Mouse (Mus musculus): ENCODE results near the gene Cep97. TPM values are rescaled to one million over a fixed set of nuclear protein-coding genes. Genes with fewer than 3 reads are reported as not detected.

The Cep97 gene
- polyA plus RNA-seq (2016; fragmentation: Nextera tagmentation; extraction: Ambion mirVana), result 13.3 and 16.3 TPM in 2 replicates

DNA sequence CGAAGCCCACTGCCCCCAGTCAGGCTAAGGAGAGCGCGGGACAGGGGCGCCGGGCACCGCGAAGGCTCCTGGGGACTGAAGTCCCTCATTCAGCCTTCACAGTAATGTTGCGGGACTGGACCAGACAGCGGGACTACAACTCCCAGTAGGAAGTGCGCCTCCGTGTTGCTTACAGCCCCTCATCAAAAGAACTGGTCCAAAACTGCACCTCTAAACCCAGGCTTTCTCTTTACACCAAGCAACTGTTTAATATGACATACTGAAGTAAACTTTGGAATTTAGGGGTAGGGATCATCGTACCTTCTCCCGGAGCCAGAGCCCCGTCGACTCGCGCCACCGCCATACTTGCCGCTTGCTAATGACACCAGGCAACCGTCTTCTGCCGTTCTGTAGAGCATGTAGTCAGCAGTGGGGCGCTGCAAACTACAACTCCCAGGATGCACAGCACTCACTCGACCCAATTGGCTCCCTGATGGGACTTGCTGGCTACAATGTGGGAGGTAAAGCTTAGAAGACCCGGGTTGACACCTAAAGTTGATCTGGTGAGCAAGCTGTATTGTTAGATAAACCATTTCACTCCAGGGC, at the start of gene Cep97:
Cep97 (minus strand) TSS at position 403 of the 585 bp plus-strand sequence.
- under 1% methylated on average over 24 of the region's 24 CpGs for WGBS
- H3K4me1 ChIP-seq, result no peaks in the 10 kb centered on the region
- H3K27ac ChIP-seq, result peak within 1 kb of the TSS; percentile 69
- H3K9me3 ChIP-seq, result no peaks in the 10 kb centered on the region
- peaks cover 4% of the 10 kb centered on the region; the same call in 1 of the 2 replicates for H3K36me3 ChIP-seq
- peak within 1 kb of the TSS; percentile 76 for H3K4me3 ChIP-seq
- H3K27me3 ChIP-seq, result no peaks in the 10 kb centered on the region
- peak within 1 kb of the TSS; percentile 67 for H3K9ac ChIP-seq
- peak; percentile 98 for ATAC-seq (ENCODE audit: insufficient number of reproducible peaks, insufficient read depth, low FRiP score, low TSS enrichment)
- H3K4me2 ChIP-seq (replicated peaks), result peak within 1 kb of the TSS; percentile 60

DNA sequence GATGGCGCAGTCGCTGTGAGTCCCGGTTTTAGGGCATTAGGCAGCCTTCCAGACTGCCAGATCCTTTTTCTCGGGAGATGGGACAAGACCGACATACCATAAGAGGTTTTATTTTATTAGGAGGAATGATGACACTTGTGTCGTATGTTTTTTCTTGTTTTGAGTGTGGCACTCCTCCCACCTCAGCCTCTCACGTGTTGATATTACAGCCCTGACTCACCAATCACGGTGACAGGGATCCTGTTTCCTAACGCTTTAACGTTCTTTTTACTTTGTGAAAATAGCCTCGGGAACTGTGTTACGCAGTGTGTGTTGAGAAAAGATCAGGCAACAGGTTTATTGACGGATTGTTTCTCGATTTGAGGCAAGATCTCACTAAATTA, 40.2 kb upstream of the Cep97 start:
- H3K4me3 ChIP-seq, result peak overlapping the region; percentile 99
- H3K4me2 ChIP-seq (replicated peaks), result peak overlapping the region; percentile 68
- 4% methylated on average over 14 of the region's 14 CpGs for WGBS
- H3K27me3 ChIP-seq, result no peaks in the 10 kb centered on the region
- H3K4me1 ChIP-seq, result peaks cover 15% of the 10 kb centered on the region
- H3K27ac ChIP-seq, result peak overlapping the region; percentile 86; the same call in 1 of the 2 replicates
- H3K9ac ChIP-seq, result peak overlapping the region; percentile 93
- no peaks in the 10 kb centered on the region for H3K9me3 ChIP-seq
- H3K36me3 ChIP-seq, result peaks cover 28% of the 10 kb centered on the region
- no peak for ATAC-seq (ENCODE audit: insufficient number of reproducible peaks, insufficient read depth, low FRiP score, low TSS enrichment)

DNA sequence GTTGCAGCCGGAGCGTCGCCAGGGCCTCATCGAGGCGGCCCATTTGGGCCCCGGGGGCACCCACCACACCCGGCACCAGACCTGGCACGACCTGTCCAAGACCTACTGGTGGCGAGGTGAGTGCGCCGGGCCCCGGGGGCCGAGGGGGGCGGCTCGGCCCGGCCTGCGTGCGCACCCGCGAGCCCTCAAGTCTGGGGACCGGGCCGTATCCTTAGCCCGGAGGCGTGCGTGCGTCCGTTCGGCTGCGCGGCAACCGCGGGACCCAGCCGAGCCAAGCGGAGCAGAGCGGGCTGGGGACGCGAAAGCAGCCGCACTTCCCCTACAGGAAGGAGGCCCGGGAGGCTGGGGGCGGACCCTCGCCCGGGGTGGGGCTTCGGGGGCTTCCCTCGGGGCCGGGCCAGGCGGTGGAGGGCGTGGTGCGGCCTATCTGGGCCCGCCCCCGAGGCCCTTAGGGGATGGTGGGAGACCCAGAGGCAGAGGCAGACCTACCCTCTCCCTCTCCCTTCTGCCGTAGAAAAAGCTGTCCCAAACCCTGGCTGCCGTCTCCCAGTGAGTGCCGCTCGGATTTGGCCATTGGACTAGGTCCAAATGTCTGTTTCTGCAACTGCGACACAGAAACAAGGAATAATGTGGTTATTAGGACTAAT, 39.7 kb upstream of the Cep97 start:
- Histone ChIP-seq H3K4me1 (peaks cover 15% of the 10 kb centered on the region), H3K27me3 (no peaks in the 10 kb centered on the region), H3K4me3 (peak overlapping the region; percentile 99), H3K36me3 (peaks cover 33% of the 10 kb centered on the region), H3K4me2 (replicated peaks) (peak overlapping the region; percentile 68), H3K27ac (peak overlapping the region; percentile 86), H3K9ac (peak overlapping the region; percentile 93), H3K9me3 (no peaks in the 10 kb centered on the region)
- ATAC-seq (ENCODE audit: insufficient number of reproducible peaks, insufficient read depth, low FRiP score, low TSS enrichment), result peak; percentile 87
- under 1% methylated on average over 55 of the region's 55 CpGs for WGBS

DNA sequence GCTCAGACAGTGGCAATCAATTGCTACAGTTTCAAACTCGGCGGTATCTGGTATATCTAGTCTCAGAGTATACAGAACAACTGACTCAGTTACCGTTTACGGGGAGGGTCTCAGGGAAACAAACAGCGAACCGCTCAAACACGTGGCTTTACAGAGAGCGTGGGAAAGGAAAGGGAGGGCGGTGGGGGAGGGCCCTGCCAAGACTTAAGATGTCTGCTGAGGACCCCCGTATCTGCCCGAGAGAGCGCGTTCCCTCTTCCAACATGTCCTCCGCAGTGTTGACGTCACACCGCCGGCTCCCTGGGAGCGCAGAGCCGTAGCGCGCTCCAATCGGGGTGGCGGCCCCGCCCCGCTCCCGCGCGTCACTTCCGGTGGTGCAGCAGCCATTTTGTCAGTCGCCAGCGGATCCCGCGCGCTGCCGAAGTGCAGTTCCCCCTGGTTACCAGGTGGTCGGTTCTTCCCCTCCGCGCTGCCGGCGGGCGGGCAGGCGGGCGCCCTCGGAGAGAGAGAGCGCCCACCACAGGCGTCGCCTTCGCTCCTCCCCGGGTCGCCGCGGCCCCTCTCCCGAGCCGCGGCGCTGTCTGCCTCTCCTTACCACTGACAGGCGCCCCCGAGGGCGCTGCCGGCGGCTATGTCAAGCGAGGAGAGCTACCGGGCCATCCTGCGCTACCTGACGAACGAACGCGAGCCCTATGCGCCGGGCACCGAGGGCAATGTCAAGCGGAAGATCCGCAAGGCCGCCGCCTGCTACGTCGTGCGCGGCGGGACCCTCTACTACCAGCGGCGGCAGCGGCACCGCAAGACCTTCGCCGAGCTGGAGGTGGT, 39.0 kb upstream of the Cep97 start, which contains the start of gene Zbtb11:
Zbtb11 (plus strand) TSS at position 453 of the 825 bp plus-strand sequence.
- Histone ChIP-seq H3K4me3 (peak within 1 kb of the TSS; percentile 99), H3K9ac (peak within 1 kb of the TSS; percentile 93), H3K9me3 (no peaks in the 10 kb centered on the region), H3K27me3 (no peaks in the 10 kb centered on the region), H3K36me3 (peaks cover 40% of the 10 kb centered on the region), H3K4me1 (peaks cover 18% of the 10 kb centered on the region), H3K27ac (peak within 1 kb of the TSS; percentile 86), H3K4me2 (replicated peaks) (peak within 1 kb of the TSS; percentile 68)
- under 1% methylated on average over 80 of the region's 86 CpGs for WGBS
- ATAC-seq (ENCODE audit: insufficient number of reproducible peaks, insufficient read depth, low FRiP score, low TSS enrichment), result peak; percentile 99

DNA sequence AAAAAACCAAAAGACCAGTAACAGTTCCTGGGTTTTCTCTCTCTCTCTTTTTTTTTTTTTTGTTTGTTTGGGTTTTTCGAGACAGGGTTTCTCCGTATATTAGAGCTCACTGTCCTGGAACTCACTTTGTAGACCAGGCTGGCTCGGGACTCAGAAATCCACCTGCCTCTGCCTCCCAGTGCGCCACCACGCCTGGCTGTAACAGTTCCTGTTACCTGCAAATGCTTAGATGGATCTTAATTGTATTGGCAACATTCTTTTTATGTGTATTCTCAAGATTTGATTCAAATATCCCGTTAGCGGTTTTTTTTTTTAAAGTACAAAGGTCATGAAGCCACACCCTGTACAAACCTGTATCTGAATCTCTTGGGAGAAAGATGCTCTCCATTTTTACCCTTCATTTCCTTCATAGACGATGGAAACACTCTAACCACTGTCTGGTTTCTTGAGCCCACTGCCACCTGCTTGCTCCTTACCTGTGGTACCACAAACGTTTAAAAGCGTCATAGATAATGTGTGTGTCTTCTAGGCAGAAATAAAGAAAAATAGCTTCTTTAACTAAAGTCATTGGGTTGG, 38.1 kb upstream of the Cep97 start:
- Histone ChIP-seq H3K36me3 (peaks cover 38% of the 10 kb centered on the region), H3K4me2 (replicated peaks) (peak overlapping the region; percentile 61), H3K27me3 (no peaks in the 10 kb centered on the region), H3K27ac (peak overlapping the region; percentile 46; the same call in 1 of the 2 replicates), H3K4me1 (peaks cover 20% of the 10 kb centered on the region), H3K4me3 (peak overlapping the region; percentile 99), H3K9me3 (no peaks in the 10 kb centered on the region), H3K9ac (no peak overlapping the region)
- ATAC-seq (ENCODE audit: insufficient number of reproducible peaks, insufficient read depth, low FRiP score, low TSS enrichment), result no peak
- 51% methylated on average over 10 of the region's 10 CpGs for WGBS

DNA sequence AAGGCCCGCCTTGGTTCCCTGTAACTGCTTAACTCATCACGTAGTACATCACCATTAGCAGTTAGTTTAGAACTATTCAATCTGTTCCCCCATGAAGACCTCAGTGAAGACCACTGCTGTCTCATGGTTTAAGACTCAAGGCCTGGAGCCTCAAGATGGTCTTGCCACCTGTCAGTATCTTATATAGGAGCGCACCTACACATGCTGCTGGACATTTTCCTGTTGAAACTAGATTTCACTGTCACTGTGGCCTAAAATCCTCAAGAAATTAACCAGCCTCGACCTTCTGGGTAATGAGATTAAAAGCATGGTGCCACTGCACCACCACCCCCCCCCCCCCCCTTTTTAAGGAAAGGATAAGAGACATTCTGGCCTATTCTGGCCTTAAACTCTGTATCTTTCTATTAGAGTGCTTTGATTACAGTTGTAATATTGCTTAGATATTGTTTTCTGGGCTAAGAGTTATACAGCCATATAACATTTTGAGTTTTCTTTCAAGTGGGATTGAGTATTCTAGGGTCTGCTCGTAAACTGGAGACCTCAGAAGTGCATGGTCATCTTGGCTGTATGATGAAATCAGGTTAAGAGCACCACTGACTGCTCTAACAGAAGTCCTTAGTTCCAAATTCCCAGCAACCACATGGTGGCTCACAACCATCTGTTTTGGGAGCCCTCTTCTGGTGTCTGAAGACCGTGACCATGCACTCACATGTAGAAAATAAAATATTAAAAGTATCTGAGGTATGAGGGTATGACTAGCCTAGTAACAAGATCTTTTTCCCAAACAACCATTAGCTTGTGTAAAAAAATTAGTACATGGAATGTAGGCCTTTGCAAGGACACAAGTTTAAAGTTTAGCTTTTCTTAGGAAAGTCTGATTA, 37.3 kb upstream of the Cep97 start:
- WGBS, result 80% methylated on average over 6 of the region's 6 CpGs
- Histone ChIP-seq H3K4me2 (replicated peaks) (no peak overlapping the region), H3K36me3 (peaks cover 38% of the 10 kb centered on the region), H3K27me3 (no peaks in the 10 kb centered on the region), H3K4me1 (peaks cover 25% of the 10 kb centered on the region), H3K27ac (no peak overlapping the region), H3K9me3 (no peaks in the 10 kb centered on the region), H3K9ac (no peak overlapping the region), H3K4me3 (no peak overlapping the region)
- ATAC-seq (ENCODE audit: insufficient number of reproducible peaks, insufficient read depth, low FRiP score, low TSS enrichment), result no peak

DNA sequence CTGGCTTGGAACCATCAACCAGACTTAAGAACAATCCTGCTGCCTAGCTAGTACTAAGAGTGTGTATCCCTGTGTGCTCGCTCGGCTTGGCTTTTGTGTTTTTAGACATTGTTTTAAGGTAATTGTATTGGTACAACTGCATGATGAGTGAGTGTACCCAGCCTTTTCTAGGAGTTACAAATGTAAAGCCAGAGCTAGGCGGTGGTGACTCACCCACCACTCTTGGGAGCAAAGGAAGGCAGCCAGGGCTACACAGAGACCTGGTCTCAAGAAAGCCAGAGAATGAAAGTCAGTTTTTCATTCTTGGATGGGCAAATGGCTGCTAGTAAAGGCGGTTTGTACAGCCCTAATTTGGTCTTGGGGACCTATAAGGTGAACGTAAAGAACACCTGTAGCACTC, 35.8 kb upstream of the Cep97 start:
- Histone ChIP-seq H3K36me3 (peaks cover 38% of the 10 kb centered on the region), H3K9ac (no peak overlapping the region), H3K4me1 (peaks cover 23% of the 10 kb centered on the region), H3K4me3 (no peak overlapping the region), H3K27ac (no peak overlapping the region), H3K9me3 (no peaks in the 10 kb centered on the region), H3K4me2 (replicated peaks) (no peak overlapping the region), H3K27me3 (no peaks in the 10 kb centered on the region)
- ATAC-seq (ENCODE audit: insufficient number of reproducible peaks, insufficient read depth, low FRiP score, low TSS enrichment), result no peak
- WGBS, result 92% methylated on average over 5 of the region's 5 CpGs

DNA sequence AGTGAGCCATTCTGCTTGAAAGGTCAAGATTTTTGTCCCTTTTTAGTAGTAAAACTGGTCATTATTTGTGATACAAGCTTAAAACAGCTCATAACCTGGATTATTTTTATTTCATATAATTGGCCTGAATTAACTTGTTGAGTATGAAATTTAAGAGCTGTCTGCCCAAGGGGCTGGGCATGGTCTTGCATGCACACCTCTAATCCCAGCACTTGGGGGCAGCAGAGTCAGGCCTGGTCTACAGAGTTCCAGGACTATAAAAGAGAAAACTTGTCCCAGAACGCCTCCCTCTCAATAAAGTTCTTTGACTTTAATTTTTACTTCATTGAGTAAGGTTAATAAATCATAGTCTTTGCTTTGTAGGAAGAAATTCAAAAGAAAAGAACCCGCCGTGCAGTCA, 34.5 kb upstream of the Cep97 start:
- Histone ChIP-seq H3K27ac (no peak overlapping the region), H3K9ac (no peak overlapping the region), H3K9me3 (no peaks in the 10 kb centered on the region), H3K36me3 (peaks cover 38% of the 10 kb centered on the region), H3K4me3 (no peak overlapping the region), H3K27me3 (no peaks in the 10 kb centered on the region), H3K4me2 (replicated peaks) (no peak overlapping the region), H3K4me1 (peaks cover 18% of the 10 kb centered on the region)
- ATAC-seq (ENCODE audit: insufficient number of reproducible peaks, insufficient read depth, low FRiP score, low TSS enrichment), result no peak
- WGBS, result 89% methylated on average over 3 of the region's 3 CpGs

DNA sequence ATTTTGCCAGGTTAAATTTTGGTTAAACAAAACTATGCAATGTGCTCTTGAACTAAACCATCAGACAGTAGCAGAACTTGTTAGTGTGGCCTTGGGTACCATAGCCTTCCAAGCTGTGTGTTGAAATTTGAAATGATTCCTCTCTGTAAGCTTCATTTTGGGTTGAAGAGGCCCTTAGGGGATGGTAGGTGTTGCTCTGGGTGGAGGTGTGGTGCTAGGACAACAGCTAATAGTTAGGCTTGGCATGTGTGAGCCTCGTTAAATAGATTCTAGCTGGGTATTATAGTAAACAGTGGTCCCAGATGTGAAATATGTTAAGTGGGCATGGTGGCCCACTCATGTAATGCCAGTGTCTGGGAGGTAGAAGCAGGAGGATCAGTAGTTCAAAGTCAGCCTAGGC, 32.6 kb upstream of the Cep97 start:
- peak overlapping the region; percentile 98 for H3K4me2 ChIP-seq (replicated peaks)
- peak overlapping the region; percentile 88 for H3K9ac ChIP-seq
- no peak overlapping the region for H3K27ac ChIP-seq
- peak overlapping the region; percentile 84 for H3K4me3 ChIP-seq
- H3K36me3 ChIP-seq, result peaks cover 37% of the 10 kb centered on the region
- 44% methylated on average over 1 of the region's 1 CpGs for WGBS
- H3K9me3 ChIP-seq, result no peaks in the 10 kb centered on the region
- H3K27me3 ChIP-seq, result no peaks in the 10 kb centered on the region
- ATAC-seq (ENCODE audit: insufficient number of reproducible peaks, insufficient read depth, low FRiP score, low TSS enrichment), result no peak
- H3K4me1 ChIP-seq, result peaks cover 10% of the 10 kb centered on the region

DNA sequence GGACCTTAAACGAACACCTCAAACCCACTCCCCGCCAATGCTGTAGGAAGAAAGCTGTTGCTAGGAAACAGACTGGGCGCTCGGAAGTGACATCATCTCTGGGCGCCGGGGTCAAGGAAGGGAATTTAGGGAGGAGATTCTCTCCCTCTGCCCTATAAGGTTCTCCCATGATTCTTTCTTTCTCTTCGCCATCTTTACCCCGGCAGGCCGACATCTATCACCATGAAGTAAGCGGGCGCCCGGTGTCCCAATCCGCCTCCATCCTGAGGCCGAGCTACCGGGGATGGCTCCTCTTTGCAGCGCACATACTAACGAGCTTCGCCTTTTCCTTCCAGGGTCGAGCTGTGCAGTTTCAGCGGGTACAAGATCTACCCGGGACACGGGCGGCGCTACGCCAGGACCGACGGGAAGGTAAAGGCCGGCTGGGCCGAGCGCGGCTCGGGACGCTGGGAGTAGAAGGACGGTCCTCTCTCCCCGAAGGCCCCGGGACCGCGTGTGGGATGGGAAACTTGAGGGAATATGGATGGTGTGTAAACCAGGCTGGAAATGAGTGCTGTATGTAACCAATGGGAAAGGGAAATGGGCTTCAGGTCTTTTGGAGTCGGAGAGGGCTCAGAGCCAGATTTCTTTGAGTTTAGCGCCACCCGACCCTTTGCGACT, 31.7 kb upstream of the Cep97 start, which contains the start of gene Rpl24:
Rpl24 (plus strand) TSS at position 64 of the 660 bp plus-strand sequence.
- peak within 1 kb of the TSS; percentile 98 for H3K4me2 ChIP-seq (replicated peaks)
- under 1% methylated on average over 42 of the region's 42 CpGs for WGBS
- peaks cover 28% of the 10 kb centered on the region for H3K36me3 ChIP-seq
- H3K27me3 ChIP-seq, result no peaks in the 10 kb centered on the region
- peaks cover 10% of the 10 kb centered on the region for H3K4me1 ChIP-seq
- H3K4me3 ChIP-seq, result peak within 1 kb of the TSS; percentile 84
- H3K9ac ChIP-seq, result peak within 1 kb of the TSS; percentile 88
- ATAC-seq (ENCODE audit: insufficient number of reproducible peaks, insufficient read depth, low FRiP score, low TSS enrichment), result peak; percentile 90
- H3K27ac ChIP-seq, result peak within 1 kb of the TSS; percentile 90
- no peaks in the 10 kb centered on the region for H3K9me3 ChIP-seq

Measured in embryonic facial prominence, embryonic 12.5 days (tissue).